ENCODE assay signal across 16 mouse cellular contexts in the genomic region with DNA sequence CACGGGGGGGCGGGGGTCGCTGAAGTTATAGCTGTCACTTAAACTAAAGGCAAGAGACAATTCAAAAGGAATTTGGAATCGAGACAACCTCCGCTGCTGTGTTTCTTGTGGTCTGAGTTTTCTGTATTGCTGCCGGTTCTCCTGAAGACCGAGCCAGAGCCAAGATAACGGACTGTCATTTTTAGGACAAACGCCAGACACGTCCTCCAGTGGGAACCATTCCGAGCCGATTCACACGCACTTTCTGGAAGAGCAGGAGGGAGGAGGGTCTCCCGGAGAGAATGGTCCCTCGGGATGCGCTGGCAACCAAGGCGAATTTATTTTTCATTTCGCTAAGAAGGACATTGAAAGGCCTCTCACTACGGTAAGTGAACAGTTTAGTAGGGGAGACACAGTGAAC. TPM values are rescaled to one million over a fixed set of nuclear protein-coding genes. Genes with fewer than 3 reads are reported as not detected.
A peak's percentile ranks its signal among the peaks of the same experiment; 100 is the strongest.
DNase-seq lines count a peak whose midpoint lies in the region; ATAC-seq and TF ChIP-seq lines count a peak whose summit lies in the region.
"Had no signal": no experiment of that assay in that cellular context is flagged by ENCODE, and none has a peak within 500 bp of the region (broad histone marks: within the 10 kb centered on the region; RNA-seq: fewer than 3 reads in every experiment).

No protein-coding gene starts in this region.

- H3K4me3 ChIP-seq in gastrocnemius, adult 2 months = peak overlapping the region; percentile 23; the same call in 1 of the 2 replicates
- H3K4me3 ChIP-seq in lung, embryonic 16.5 days (ENCODE audit: low read length) = no peak overlapping the region
- H3K4me3 ChIP-seq in lung, postnatal 0 days (ENCODE audit: low read depth, low read length) = no peak overlapping the region
- peak overlapping the region; percentile 25 for H3K4me3 ChIP-seq in heart, embryonic 16.5 days (ENCODE audit: low read length)
- H3K4me3 ChIP-seq in neural tube, embryonic 15.5 days (replicated peaks) = no peak overlapping the region
- H3K4me3 ChIP-seq: left cerebral cortex, adult 2 months; limb, embryonic 13.5 days had no signal

- no peak for TF ChIP-seq EP300 in lung, postnatal 0 days (IDR thresholded peaks at IDR 0.05)

- no peak for TF ChIP-seq CTCF in gastrocnemius, adult 2 months (IDR thresholded peaks at IDR 0.05)
- no peak for TF ChIP-seq CTCF in lung, postnatal 0 days (IDR thresholded peaks at IDR 0.05)

- peak; percentile 52; the same call in 1 of the 2 replicates for ATAC-seq in lung, embryonic 16.5 days (ENCODE audit: low read depth)
- ATAC-seq in lung, postnatal 0 days = no peak
- ATAC-seq in heart, embryonic 16.5 days (replicated peaks; ENCODE audit: extremely low read depth, insufficient read depth, low FRiP score) = peak; percentile 55; the same call in 1 of the 2 replicates
- ATAC-seq in neural tube, embryonic 15.5 days (ENCODE audit: low FRiP score) = no peak
- no peak for ATAC-seq in granulocyte monocyte progenitor cell, adult 5-6 weeks (replicated peaks; ENCODE audit: poor library complexity, severe bottlenecking)
- ATAC-seq: Patski had no signal

- no peak overlapping the region for H3K9ac ChIP-seq in lung, embryonic 16.5 days (ENCODE audit: low read length)
- H3K9ac ChIP-seq in lung, postnatal 0 days (replicated peaks; ENCODE audit: low read depth) = no peak overlapping the region
- H3K9ac ChIP-seq in heart, embryonic 16.5 days (ENCODE audit: low read length) = no peak overlapping the region
- no peak overlapping the region for H3K9ac ChIP-seq in neural tube, embryonic 15.5 days (replicated peaks)
- H3K9ac ChIP-seq: limb, embryonic 13.5 days had no signal

- WGBS in lung, embryonic 16.5 days = 42% methylated on average over 19 of the region's 19 CpGs
- WGBS in lung, postnatal 0 days = 43% methylated on average over 19 of the region's 19 CpGs
- 21% methylated on average over 19 of the region's 19 CpGs for WGBS in heart, embryonic 16.5 days
- WGBS in neural tube, embryonic 15.5 days = 38% methylated on average over 19 of the region's 19 CpGs

- H3K27ac ChIP-seq in gastrocnemius, adult 2 months = no peak overlapping the region
- H3K27ac ChIP-seq in lung, embryonic 16.5 days (ENCODE audit: low read length) = no peak overlapping the region
- H3K27ac ChIP-seq in lung, postnatal 0 days (ENCODE audit: low read length) = no peak overlapping the region
- no peak overlapping the region for H3K27ac ChIP-seq in heart, embryonic 16.5 days (ENCODE audit: low read length)
- no peak overlapping the region for H3K27ac ChIP-seq in neural tube, embryonic 15.5 days (replicated peaks)
- H3K27ac ChIP-seq: left cerebral cortex, adult 2 months; limb, embryonic 13.5 days had no signal

- H3K9me3 ChIP-seq in lung, embryonic 16.5 days (ENCODE audit: control insufficient read depth, low read length) = no peaks in the 10 kb centered on the region
- no peaks in the 10 kb centered on the region for H3K9me3 ChIP-seq in lung, postnatal 0 days (ENCODE audit: low read length)
- H3K9me3 ChIP-seq in heart, embryonic 16.5 days (replicated peaks; ENCODE audit: control insufficient read depth, low read length) = no peaks in the 10 kb centered on the region
- no peaks in the 10 kb centered on the region for H3K9me3 ChIP-seq in neural tube, embryonic 15.5 days (replicated peaks)
- H3K9me3 ChIP-seq: limb, embryonic 13.5 days had no signal

- H3K4me2 ChIP-seq in lung, embryonic 16.5 days (ENCODE audit: low read depth, low read length) = peak overlapping the region; percentile 2; the same call in 1 of the 2 replicates
- no peak overlapping the region; the same call in 1 of the 2 replicates for H3K4me2 ChIP-seq in lung, postnatal 0 days (replicated peaks; ENCODE audit: low read depth, low read length)
- H3K4me2 ChIP-seq in heart, embryonic 16.5 days (ENCODE audit: low read depth, low read length) = peak overlapping the region; percentile 51
- H3K4me2 ChIP-seq in neural tube, embryonic 15.5 days = peak overlapping the region; percentile 38
- H3K4me2 ChIP-seq: limb, embryonic 13.5 days had no signal

- H3K27me3 ChIP-seq in lung, embryonic 16.5 days (ENCODE audit: control insufficient read depth, insufficient read depth, low read depth, low read length) = peaks cover 7% of the 10 kb centered on the region
- no peaks in the 10 kb centered on the region for H3K27me3 ChIP-seq in lung, postnatal 0 days (replicated peaks; ENCODE audit: insufficient read depth, low read length)
- no peaks in the 10 kb centered on the region; the same call in 1 of the 2 replicates for H3K27me3 ChIP-seq in heart, embryonic 16.5 days (ENCODE audit: control insufficient read depth, insufficient read depth, low read length)
- peaks cover 6% of the 10 kb centered on the region for H3K27me3 ChIP-seq in neural tube, embryonic 15.5 days (replicated peaks)

- intact Hi-C loops in gastrocnemius, adult 2 months (cut with DNase I) = loop anchor here (5.0 kb wide), 1 partner anchor 213 kb away; no protein-coding TSS in a partner anchor

- no peak for DNase-seq in gastrocnemius, adult 2 months
- DNase-seq in gastrocnemius, postnatal 4 days (ENCODE audit: low spot score in 2 of 2) = no peak
- no peak for DNase-seq in lung, postnatal 0 days (ENCODE audit: low spot score)
- DNase-seq: gastrocnemius, postnatal 36 days; kidney, adult 18-20 months; lung, adult 2 months; right cerebral cortex, postnatal 14 days; thymus, postnatal 25 days had no signal

- H3K36me3 ChIP-seq in lung, embryonic 16.5 days (ENCODE audit: control insufficient read depth, insufficient read depth, low read length) = no peaks in the 10 kb centered on the region
- no peaks in the 10 kb centered on the region for H3K36me3 ChIP-seq in lung, postnatal 0 days (ENCODE audit: insufficient read depth, low read length)
- no peaks in the 10 kb centered on the region for H3K36me3 ChIP-seq in heart, embryonic 16.5 days (ENCODE audit: control insufficient read depth, insufficient read depth)
- H3K36me3 ChIP-seq in neural tube, embryonic 15.5 days = no peaks in the 10 kb centered on the region
- H3K36me3 ChIP-seq: limb, embryonic 13.5 days had no signal

- H3K4me1 ChIP-seq in lung, embryonic 16.5 days (replicated peaks; ENCODE audit: control insufficient read depth, insufficient read depth, low read length) = no peaks in the 10 kb centered on the region; the same call in 1 of the 2 replicates
- no peaks in the 10 kb centered on the region for H3K4me1 ChIP-seq in lung, postnatal 0 days (ENCODE audit: insufficient read depth, low read depth, low read length)
- no peaks in the 10 kb centered on the region for H3K4me1 ChIP-seq in heart, embryonic 16.5 days (ENCODE audit: control insufficient read depth, insufficient read depth, low read length)
- peaks cover 15% of the 10 kb centered on the region for H3K4me1 ChIP-seq in neural tube, embryonic 15.5 days
- H3K4me1 ChIP-seq: limb, embryonic 13.5 days had no signal

RNA-seq across cellular contexts. Expression of a gene that starts 7.4 kb away (rescaled TPM):
- 1 to 10 TPM; 1.4 to 2.9 TPM for total RNA-seq in gastrocnemius, adult 2 months (2021)
- 10 to 100 TPM; 15.2 to 16.1 TPM for total RNA-seq in gastrocnemius, postnatal 4 days (2021)
- polyA plus RNA-seq in lung, embryonic 16.5 days (2015; fragmentation: Nextera tagmentation; extraction: Ambion mirVana) = 6.7 and 7.3 TPM in 2 replicates
- polyA plus RNA-seq in lung, postnatal 0 days (2015; fragmentation: Nextera tagmentation; extraction: Ambion mirVana) = 3.8 and 4.3 TPM in 2 replicates
- polyA plus RNA-seq in heart, embryonic 16.5 days (2015; fragmentation: Nextera tagmentation; extraction: Ambion mirVana) = 10.0 and 12.5 TPM in 2 replicates
- 2.3 and 2.8 TPM in 2 replicates for polyA plus RNA-seq in neural tube, embryonic 15.5 days (2015; fragmentation: Nextera tagmentation; extraction: Ambion mirVana)
- total RNA-seq in granulocyte monocyte progenitor cell, adult 5-6 weeks (2014; fragmentation: Nextera tagmentation) = not detected in 2 replicates
- not detected in 2 replicates for total RNA-seq in granulocyte monocyte progenitor cell, adult 5-6 weeks (2017)
- total RNA-seq: common myeloid progenitor, adult 5-6 weeks had no signal

Comparison
In these comparisons a context has a peak if more than half of its experiments do, and no peak if none do; other contexts are left out.
1. ATAC-seq: peak in lung, embryonic 16.5 days (single experiment) and heart, embryonic 16.5 days (single experiment); none in lung, postnatal 0 days (single experiment), neural tube, embryonic 15.5 days (single experiment) and granulocyte monocyte progenitor cell, adult 5-6 weeks (single experiment).
2. H3K4me3 ChIP-seq: peak in gastrocnemius, adult 2 months (single experiment) and heart, embryonic 16.5 days (single experiment); none in lung, embryonic 16.5 days (single experiment), lung, postnatal 0 days (single experiment) and neural tube, embryonic 15.5 days (single experiment).